Mouse (Mus musculus): ENCODE results near the gene Rnase10.
"Not testable (repeated sequence)": the region's sequence is repeated elsewhere in the genome, so short reads cannot be mapped to it uniquely, and the experiment has no call there.

The Rnase10 gene

GRCm38 (mm10) chr14:51007152-51007801, at the start of gene Rnase10:
Gene Rnase10, plus strand, starts transcription at chr14:51007751.
- DNase-seq (ENCODE audit: low read depth) = no peak

GRCm38 (mm10) chr14:50958289-50958995, 49.1 kb upstream of the Rnase10 start:
- not testable (repeated sequence) for DNase-seq (ENCODE audit: low read depth)

GRCm38 (mm10) chr14:50968216-50968980, 39.2 kb upstream of the Rnase10 start:
- DNase-seq (ENCODE audit: low read depth) = no peak

- no peak for DNase-seq (ENCODE audit: low read depth)
Observed at GRCm38 (mm10) chr14:50969041-50969440, 38.5 kb upstream of the Rnase10 start.

- DNase-seq (ENCODE audit: low read depth) = no peak
Observed at GRCm38 (mm10) chr14:50969558-50970544, 37.7 kb upstream of the Rnase10 start.

GRCm38 (mm10) chr14:50970822-50971221, 36.7 kb upstream of the Rnase10 start:
- DNase-seq (ENCODE audit: low read depth) = no peak

GRCm38 (mm10) chr14:50973054-50973453, 34.5 kb upstream of the Rnase10 start:
- not testable (repeated sequence) for DNase-seq (ENCODE audit: low read depth)

- DNase-seq (ENCODE audit: low read depth) = no peak
Observed at GRCm38 (mm10) chr14:50973700-50974099, 33.9 kb upstream of the Rnase10 start.

- DNase-seq (ENCODE audit: low read depth) = no peak
Observed at GRCm38 (mm10) chr14:50975001-50975400, 32.5 kb upstream of the Rnase10 start.

GRCm38 (mm10) chr14:50976674-50977073, 30.9 kb upstream of the Rnase10 start:
- no peak for DNase-seq (ENCODE audit: low read depth)

- DNase-seq (ENCODE audit: low read depth) = not testable (repeated sequence)
Observed at GRCm38 (mm10) chr14:50978451-50978850, 29.1 kb upstream of the Rnase10 start.

- DNase-seq (ENCODE audit: low read depth) = no peak
Observed at GRCm38 (mm10) chr14:50979631-50980030, 27.9 kb upstream of the Rnase10 start.

- DNase-seq (ENCODE audit: low read depth) = no peak
Observed at GRCm38 (mm10) chr14:50981207-50981606, 26.3 kb upstream of the Rnase10 start.

- no peak for DNase-seq (ENCODE audit: low read depth)
Observed at GRCm38 (mm10) chr14:50981837-50982236, 25.7 kb upstream of the Rnase10 start.

- no peak for DNase-seq (ENCODE audit: low read depth)
Observed at GRCm38 (mm10) chr14:50987668-50988067, 19.9 kb upstream of the Rnase10 start.

GRCm38 (mm10) chr14:50991037-50991436, 16.5 kb upstream of the Rnase10 start:
- no peak for DNase-seq (ENCODE audit: low read depth)

- no peak for DNase-seq (ENCODE audit: low read depth)
Observed at GRCm38 (mm10) chr14:50997088-50997487, 10.5 kb upstream of the Rnase10 start.

GRCm38 (mm10) chr14:50997999-50998666, 9.4 kb upstream of the Rnase10 start:
- no peak for DNase-seq (ENCODE audit: low read depth)

- DNase-seq (ENCODE audit: low read depth) = no peak
Observed at GRCm38 (mm10) chr14:51007914-51008713, 563 bp downstream of the Rnase10 start.

- DNase-seq (ENCODE audit: low read depth) = no peak
Observed at GRCm38 (mm10) chr14:51008781-51009180, 1.2 kb downstream of the Rnase10 start.

Measured in c-Kit-positive CD71-positive TER-119-negative erythroid progenitor cells, embryonic 14.5 days (primary cell).